Mouse (Mus musculus) cortical plate, adult 2 months (tissue): ENCODE measurements around the gene Slpi. TPM values are rescaled to one million over a fixed set of nuclear protein-coding genes. Genes with fewer than 3 reads are reported as not detected.
A peak's percentile ranks its signal among the peaks of the same experiment; 100 is the strongest.

ENCODE experiments used
- H3K27ac ChIP-seq: fragments of 200-500 bp; 2 replicates; pipeline ENCODE4 v1.5.1; 2012; ENCODE audit warnings: low read length, control low read depth, inconsistent platforms; ENCODE audit not compliant: insufficient read depth
- H3K4me1 ChIP-seq: fragments of 200-500 bp; 2 replicates; pipeline ENCODE4 v1.6.1; 2011; ENCODE audit warnings: low read length; ENCODE audit not compliant: control insufficient read depth, insufficient read depth
- H3K4me3 ChIP-seq: fragments of 200-500 bp; 2 replicates; pipeline ENCODE4 v1.5.1; 2011; ENCODE audit warnings: mild to moderate bottlenecking, low read length, control low read depth; ENCODE audit not compliant: insufficient read depth
- CTCF ChIP-seq: fragments of 200-500 bp; IDR thresholded peaks from 2 replicates; pipeline ENCODE4 v1.5.1; 2011; ENCODE audit warnings: mild to moderate bottlenecking, control low read depth, low read length; ENCODE audit not compliant: insufficient read depth; ENCODE audit errors: extremely low read depth
- POLR2A ChIP-seq: fragments of 200-500 bp; IDR thresholded peaks from 2 replicates; pipeline ENCODE4 v1.6.1; 2011; ENCODE audit warnings: mild to moderate bottlenecking, low read length, control low read depth; ENCODE audit not compliant: insufficient read depth; ENCODE audit errors: extremely low read depth
- polyA plus RNA-seq: library from polyadenylated mRNA; depleted of rRNA; stranded (reverse); fragments of >200 nt; gene quantifications from 2 replicates; pipeline ENCODE4 v1.2.3, GENCODE M21; 2012

Slpi gene
- polyA plus RNA-seq, 1 experiment, result 0.33 TPM

DNA sequence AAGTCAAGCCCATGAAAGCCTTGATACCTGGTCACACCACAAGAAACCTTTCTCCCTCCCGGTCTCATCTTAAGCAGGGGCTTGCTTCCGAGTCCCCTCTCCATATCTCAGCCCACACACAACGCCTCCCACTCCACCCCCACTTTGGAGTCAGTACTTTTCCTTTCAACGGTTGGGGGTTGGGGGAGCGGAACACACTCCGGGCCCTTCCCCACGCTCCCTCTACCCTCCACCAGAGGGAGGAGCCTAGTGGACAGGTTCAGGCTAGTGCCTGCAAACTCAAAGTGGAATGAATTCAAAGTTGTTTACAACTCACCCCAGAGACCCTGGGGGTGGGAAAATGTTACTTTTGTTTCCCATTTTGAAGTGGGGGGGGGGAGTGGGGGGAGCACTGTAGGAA lies 41.8 kb upstream of the Slpi start:
- TF ChIP-seq CTCF, result no peak
- no peak for TF ChIP-seq POLR2A
- H3K27ac ChIP-seq, result no peak overlapping the region
- H3K4me1 ChIP-seq, result no peaks in the 10 kb centered on the region
- no peak overlapping the region for H3K4me3 ChIP-seq

DNA sequence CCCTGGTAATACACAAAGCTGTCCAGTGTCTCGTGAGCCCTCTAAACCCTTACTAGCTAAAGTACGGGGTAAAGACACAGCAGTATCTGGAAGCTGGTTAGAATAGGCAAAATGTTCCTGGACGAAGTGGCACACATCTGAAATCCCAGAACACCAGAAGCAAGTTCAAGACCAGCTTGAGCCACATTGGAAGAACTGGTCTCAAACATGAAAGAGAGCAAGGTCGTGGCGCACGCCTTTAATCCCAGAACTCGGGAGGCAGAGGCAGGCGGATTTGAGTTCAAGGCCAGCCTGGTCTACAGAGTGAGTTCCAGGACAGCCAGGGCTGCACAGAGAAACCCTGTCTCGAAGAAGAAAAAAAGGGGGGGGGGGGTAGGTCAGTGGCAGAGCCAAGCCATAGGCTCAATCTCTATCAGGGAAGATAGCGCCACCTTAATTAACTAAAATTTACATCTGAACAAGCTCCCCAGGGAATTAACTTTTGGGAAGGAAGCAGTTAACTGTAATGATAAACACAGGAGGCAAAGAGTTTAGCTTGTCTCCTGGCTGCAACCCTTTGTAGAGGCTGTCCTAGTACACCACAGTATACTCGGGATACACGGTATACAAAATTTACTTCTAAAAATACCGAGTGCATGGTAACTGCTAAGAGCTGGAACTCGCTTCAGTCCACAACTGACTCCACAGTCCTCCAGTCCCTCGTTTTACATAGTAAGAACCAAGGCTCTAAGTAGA lies 41.2 kb upstream of the Slpi start:
- no peaks in the 10 kb centered on the region for H3K4me1 ChIP-seq
- no peak overlapping the region for H3K27ac ChIP-seq
- H3K4me3 ChIP-seq, result no peak overlapping the region
- TF ChIP-seq POLR2A (no peak), CTCF (no peak)

GRCm38 (mm10) chr2:164428451-164428850 lies 39.6 kb upstream of the Slpi start:
- H3K4me1 ChIP-seq, result no peaks in the 10 kb centered on the region
- H3K4me3 ChIP-seq, result no peak overlapping the region
- H3K27ac ChIP-seq, result no peak overlapping the region
- TF ChIP-seq CTCF (no peak), POLR2A (no peak)

DNA sequence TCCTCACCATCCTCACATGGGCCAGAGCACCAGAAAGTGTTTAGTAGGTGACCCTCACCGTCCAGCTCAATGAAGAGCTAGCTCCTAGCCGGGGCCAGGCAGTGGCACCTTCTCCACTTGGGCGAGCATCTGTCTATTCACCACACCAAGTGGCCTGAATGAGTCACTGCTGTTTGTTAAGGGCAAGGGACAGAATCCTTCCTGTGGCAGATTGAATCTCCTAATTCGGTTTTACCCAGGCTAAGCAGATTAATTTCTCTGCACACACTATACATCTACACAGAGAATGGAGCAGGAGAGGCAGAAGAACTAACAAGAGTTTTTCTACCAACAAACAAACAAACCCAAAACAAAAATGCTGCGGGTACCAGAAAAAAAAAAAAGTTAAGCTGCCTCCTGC lies 38.1 kb upstream of the Slpi start:
- H3K4me1 ChIP-seq, result no peaks in the 10 kb centered on the region
- H3K27ac ChIP-seq, result no peak overlapping the region
- no peak overlapping the region for H3K4me3 ChIP-seq
- TF ChIP-seq CTCF (no peak), POLR2A (no peak)

DNA sequence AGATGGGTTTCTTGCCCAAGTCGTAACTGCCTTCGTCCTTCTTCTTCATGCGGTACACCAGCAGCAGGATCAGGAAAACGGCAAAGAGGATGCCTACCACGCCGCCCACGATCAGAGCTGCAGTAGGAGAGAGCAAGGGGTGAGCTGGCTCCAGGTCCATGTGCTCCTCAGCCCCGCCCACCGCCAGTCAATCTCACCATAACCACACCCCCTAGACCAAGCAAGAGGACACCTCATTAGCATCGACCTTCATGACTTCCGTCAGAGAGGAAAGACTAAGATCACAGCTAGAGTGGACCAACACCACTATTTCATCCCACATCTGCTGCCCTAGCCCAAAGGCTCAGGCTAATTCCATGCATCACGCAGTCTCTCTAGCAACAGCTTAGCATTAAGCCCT lies 37.2 kb upstream of the Slpi start:
- Histone ChIP-seq H3K27ac (no peak overlapping the region), H3K4me1 (no peaks in the 10 kb centered on the region), H3K4me3 (no peak overlapping the region)
- no peak for TF ChIP-seq CTCF
- TF ChIP-seq POLR2A, result no peak

DNA sequence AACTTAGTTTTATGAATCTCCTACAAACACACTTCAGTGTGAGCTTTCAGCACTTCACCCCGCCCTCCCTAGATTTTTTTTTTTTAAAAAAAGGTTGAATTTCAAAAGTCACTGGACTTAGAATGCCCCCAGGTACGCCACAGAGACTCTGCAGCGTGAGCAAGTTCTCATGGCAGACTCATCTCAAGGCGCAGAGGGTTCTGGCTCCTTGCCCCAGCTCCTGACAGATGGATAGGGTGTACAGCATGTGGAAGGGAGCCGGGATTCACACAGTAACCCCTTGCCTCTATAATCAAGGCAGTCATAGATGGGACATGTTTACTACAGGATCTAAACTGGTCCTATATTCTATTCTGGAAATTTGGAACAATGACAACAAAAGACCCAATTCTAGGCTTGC lies 36.5 kb upstream of the Slpi start:
- H3K4me3 ChIP-seq, result no peak overlapping the region
- no peak overlapping the region for H3K27ac ChIP-seq
- no peak for TF ChIP-seq POLR2A
- TF ChIP-seq CTCF, result no peak
- H3K4me1 ChIP-seq, result no peaks in the 10 kb centered on the region

- Histone ChIP-seq H3K4me3 (no peak overlapping the region), H3K27ac (no peak overlapping the region), H3K4me1 (no peaks in the 10 kb centered on the region)
- TF ChIP-seq POLR2A (no peak), CTCF (no peak)
Measured at GRCm38 (mm10) chr2:164424406-164424805, 35.5 kb upstream of the Slpi start.

DNA sequence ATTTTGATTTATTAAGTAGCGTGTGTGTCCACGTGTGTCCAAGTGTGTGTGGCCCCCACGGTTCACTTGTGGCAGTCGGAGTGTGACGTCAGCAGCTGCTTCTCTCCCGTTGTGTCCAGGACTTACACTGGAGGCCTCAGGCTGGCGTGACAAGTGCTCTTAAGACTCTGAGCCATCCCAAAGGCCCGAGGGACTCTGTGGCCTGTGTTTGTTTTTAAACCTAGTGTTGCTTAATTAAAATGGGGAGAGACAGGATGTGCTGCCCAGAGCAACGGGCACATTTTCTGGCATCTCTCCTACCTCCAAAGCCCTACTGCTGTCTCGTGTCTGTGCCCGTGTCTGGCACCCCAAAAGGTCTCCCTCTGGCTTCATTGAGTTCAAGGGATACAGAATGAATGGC lies 34.6 kb upstream of the Slpi start:
- H3K27ac ChIP-seq, result peak overlapping the region; percentile 77; the same call in 1 of the 2 replicates
- no peak for TF ChIP-seq CTCF
- TF ChIP-seq POLR2A, result no peak
- H3K4me1 ChIP-seq, result no peaks in the 10 kb centered on the region
- no peak overlapping the region for H3K4me3 ChIP-seq

GRCm38 (mm10) chr2:164422675-164423393 lies 33.9 kb upstream of the Slpi start:
- TF ChIP-seq CTCF (no peak), POLR2A (no peak)
- Histone ChIP-seq H3K4me1 (no peaks in the 10 kb centered on the region), H3K4me3 (no peak overlapping the region), H3K27ac (peak overlapping the region; percentile 77; the same call in 1 of the 2 replicates)

- no peak overlapping the region for H3K4me3 ChIP-seq
- no peaks in the 10 kb centered on the region for H3K4me1 ChIP-seq
- no peak overlapping the region for H3K27ac ChIP-seq
- TF ChIP-seq CTCF, result no peak
- TF ChIP-seq POLR2A, result no peak
Measured at GRCm38 (mm10) chr2:164421979-164422378, 33.1 kb upstream of the Slpi start.
